Mouse (Mus musculus): Measurements from ENCODE around the gene Cd59b.

DNA sequence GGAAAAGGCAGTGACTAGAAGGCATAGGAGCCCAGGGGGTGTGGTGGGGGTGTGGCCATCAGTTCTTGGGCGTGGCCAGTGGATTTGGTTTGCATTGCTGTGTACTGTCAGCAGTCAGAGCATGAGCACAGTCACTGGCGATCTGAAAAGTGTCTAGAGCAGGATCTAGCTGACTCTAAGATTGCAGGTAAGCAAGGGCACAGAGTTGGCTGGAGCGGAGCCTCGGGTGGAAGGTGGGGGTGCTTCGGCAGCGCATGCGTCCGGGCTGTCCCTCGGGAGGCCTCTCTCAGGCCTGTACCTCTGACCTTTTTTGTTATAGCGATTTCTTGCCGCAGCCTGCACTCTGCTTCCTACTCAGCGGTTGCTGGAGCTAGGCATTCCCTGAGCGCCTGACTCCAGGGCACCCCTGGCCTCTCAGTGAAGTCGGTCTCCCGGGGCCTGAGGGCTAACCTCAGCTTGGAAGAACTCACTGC is 26.1 kb downstream of the Cd59b start, which contains the start of gene Cd59a:
- TF ChIP-seq POLR2A (IDR thresholded peaks at IDR 0.05; ENCODE audit: control insufficient read depth, extremely low read depth, insufficient read depth, low read length, poor library complexity), result no peak
- TF ChIP-seq CTCF (IDR thresholded peaks at IDR 0.05; ENCODE audit: borderline replicate concordance, control insufficient read depth, extremely low read depth, insufficient read depth, low read length, poor library complexity), result no peak
